Mouse (Mus musculus) left cerebral cortex, adult 18-20 months (tissue): Measurements from ENCODE around the gene Stk32b. TPM values are rescaled to one million over a fixed set of nuclear protein-coding genes. Genes with fewer than 3 reads are reported as not detected.

Source experiments
- total RNA-seq, 2 experiments: library from RNA; stranded (reverse); gene quantifications; 2 replicates each; pipeline ENCODE4 v1.2.3; 2021

Stk32b gene
- total RNA-seq, 2 experiments from 2014 or later, result 2.1 to 2.4 TPM

Other genes starting within 250 kb of the Stk32b start
- gene Cytl1, start 18.3 kb upstream of the Stk32b start, total RNA-seq, result 1 to 10 TPM in 1 of 2 experiments, under 1 TPM in 1; 0.77 to 2.7 TPM
- 1 to 10 TPM; 4.5 to 4.9 TPM for gene Msx1, start 107.4 kb upstream of the Stk32b start, total RNA-seq